Mouse (Mus musculus): ENCODE measurements around the gene Tmem74b.

- no peak for TF ChIP-seq GATA1 (IDR thresholded peaks at IDR 0.05; ENCODE audit: borderline replicate concordance, low read length)
- TF ChIP-seq FLI1 (IDR thresholded peaks at IDR 0.05; ENCODE audit: low read length): no peak
Observed at GRCm38 (mm10) chr2:151701231-151702145, at the start of gene Tmem74b.

All from megakaryocyte, embryonic 14.5 days (primary cell).